Mouse (Mus musculus): ENCODE data around the gene Ntrk1. TPM values are rescaled to one million over a fixed set of nuclear protein-coding genes. Genes with fewer than 3 reads are reported as not detected.
"Not testable (repeated sequence)": the region's sequence is repeated elsewhere in the genome, so short reads cannot be mapped to it uniquely, and the experiment has no call there.

Gene Ntrk1
- polyA plus RNA-seq (2015; fragmentation: Nextera tagmentation; extraction: Ambion mirVana), result 0.48 and 0.76 TPM in 2 replicates

GRCm38 (mm10) chr3:87794922-87795325 lies at the start of gene Ntrk1:
Gene Ntrk1 (minus strand): TSS chr3:87795162.
- Histone ChIP-seq H3K4me1 (peaks cover 33% of the 10 kb centered on the region), H3K4me3 (peak within 1 kb of the TSS; percentile 37), H3K9me3 (no peaks in the 10 kb centered on the region), H3K27me3 (peaks cover 98% of the 10 kb centered on the region), H3K4me2 (peak within 1 kb of the TSS; percentile 58), H3K27ac (no peak within 1 kb of the TSS), H3K9ac (0 out of 2 replicates have a peak within 1 kb of the TSS, but pooled peaks have one; percentile 10), H3K36me3 (no peaks in the 10 kb centered on the region)
- WGBS, result under 1% methylated on average over 46 of the region's 47 CpGs
- ATAC-seq (ENCODE audit: insufficient number of reproducible peaks, low FRiP score, low TSS enrichment, low read depth), result no peak

- H3K27ac ChIP-seq, result no peak overlapping the region
- ATAC-seq (ENCODE audit: insufficient number of reproducible peaks, low FRiP score, low TSS enrichment, low read depth), result no peak
- no peak overlapping the region for H3K9ac ChIP-seq
- H3K4me1 ChIP-seq, result no peaks in the 10 kb centered on the region
- H3K4me2 ChIP-seq, result no peak overlapping the region
- no peaks in the 10 kb centered on the region for H3K36me3 ChIP-seq
- 0 out of 2 replicates have a peak, but pooled peaks cover 6% of the 10 kb centered on the region for H3K27me3 ChIP-seq
- H3K9me3 ChIP-seq, result no peaks in the 10 kb centered on the region
- no peak overlapping the region for H3K4me3 ChIP-seq
Measured at GRCm38 (mm10) chr3:87840858-87841257, 45.9 kb upstream of the Ntrk1 start.

GRCm38 (mm10) chr3:87838622-87839021 lies 43.7 kb upstream of the Ntrk1 start:
- Histone ChIP-seq H3K27me3 (0 out of 2 replicates have a peak, but pooled peaks cover 6% of the 10 kb centered on the region), H3K4me2 (no peak overlapping the region), H3K36me3 (no peaks in the 10 kb centered on the region), H3K4me1 (no peaks in the 10 kb centered on the region), H3K27ac (no peak overlapping the region), H3K9ac (no peak overlapping the region), H3K9me3 (no peaks in the 10 kb centered on the region), H3K4me3 (no peak overlapping the region)
- WGBS, result 0% methylated on average over 4 of the region's 4 CpGs
- ATAC-seq (ENCODE audit: insufficient number of reproducible peaks, low FRiP score, low TSS enrichment, low read depth), result no peak

DNA sequence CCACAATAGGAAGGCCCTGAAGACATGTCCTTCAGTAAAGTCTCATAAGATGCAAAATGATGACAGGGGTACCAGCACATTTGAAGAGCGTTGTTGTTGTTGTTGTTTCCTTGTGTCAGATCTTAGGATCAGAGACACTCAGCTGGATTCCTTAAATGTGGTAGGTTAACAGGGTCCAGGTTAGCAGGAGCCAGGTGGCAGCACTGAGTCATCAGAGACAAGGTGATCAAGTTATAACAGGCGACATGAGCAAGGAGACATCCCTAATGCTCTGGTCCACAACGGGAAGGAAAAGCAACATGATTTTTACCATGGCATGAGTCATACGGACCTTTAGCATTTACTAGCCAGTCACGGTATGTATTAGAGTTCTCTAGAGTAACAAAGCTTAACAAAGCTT lies 38.5 kb upstream of the Ntrk1 start:
- Histone ChIP-seq H3K4me2 (no peak overlapping the region), H3K4me1 (no peaks in the 10 kb centered on the region), H3K9me3 (no peaks in the 10 kb centered on the region), H3K27ac (no peak overlapping the region), H3K27me3 (no peaks in the 10 kb centered on the region), H3K36me3 (no peaks in the 10 kb centered on the region), H3K4me3 (no peak overlapping the region), H3K9ac (no peak overlapping the region)
- WGBS, result 62% methylated on average over 5 of the region's 5 CpGs
- no peak for ATAC-seq (ENCODE audit: insufficient number of reproducible peaks, low FRiP score, low TSS enrichment, low read depth)

- 83% methylated on average over 7 of the region's 7 CpGs for WGBS
- Histone ChIP-seq H3K4me2 (no peak overlapping the region), H3K9ac (no peak overlapping the region), H3K27me3 (no peaks in the 10 kb centered on the region), H3K9me3 (no peaks in the 10 kb centered on the region), H3K36me3 (no peaks in the 10 kb centered on the region), H3K4me3 (no peak overlapping the region), H3K4me1 (no peaks in the 10 kb centered on the region), H3K27ac (no peak overlapping the region)
- no peak for ATAC-seq (ENCODE audit: insufficient number of reproducible peaks, low FRiP score, low TSS enrichment, low read depth)
Measured at GRCm38 (mm10) chr3:87832109-87832859, 37.3 kb upstream of the Ntrk1 start.

DNA sequence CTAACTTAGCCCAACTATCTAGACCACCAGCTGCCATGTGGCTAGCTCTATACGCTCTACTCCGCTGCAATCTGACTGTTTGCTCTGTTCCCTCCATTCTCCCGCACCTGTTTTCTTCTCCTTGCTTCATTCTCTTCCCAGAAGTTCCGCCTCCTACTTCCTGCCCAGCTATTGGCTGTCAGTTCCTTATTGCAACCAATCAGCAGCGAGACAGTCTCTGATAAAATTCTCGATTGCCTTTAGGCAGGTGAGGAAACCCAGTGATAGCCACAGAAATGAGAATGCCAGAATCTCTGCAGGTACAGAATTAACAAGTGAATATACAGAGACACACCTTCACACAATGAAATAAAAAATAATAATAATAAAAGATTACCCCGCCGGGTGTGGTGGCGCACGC lies 34.1 kb upstream of the Ntrk1 start:
- no peaks in the 10 kb centered on the region for H3K4me1 ChIP-seq
- H3K4me3 ChIP-seq, result no peak overlapping the region
- H3K4me2 ChIP-seq, result no peak overlapping the region
- H3K27me3 ChIP-seq, result no peaks in the 10 kb centered on the region
- H3K27ac ChIP-seq, result no peak overlapping the region
- ATAC-seq (ENCODE audit: insufficient number of reproducible peaks, low FRiP score, low TSS enrichment, low read depth), result no peak
- no peaks in the 10 kb centered on the region for H3K9me3 ChIP-seq
- H3K36me3 ChIP-seq, result no peaks in the 10 kb centered on the region
- WGBS, result 53% methylated on average over 10 of the region's 10 CpGs
- H3K9ac ChIP-seq, result no peak overlapping the region

DNA sequence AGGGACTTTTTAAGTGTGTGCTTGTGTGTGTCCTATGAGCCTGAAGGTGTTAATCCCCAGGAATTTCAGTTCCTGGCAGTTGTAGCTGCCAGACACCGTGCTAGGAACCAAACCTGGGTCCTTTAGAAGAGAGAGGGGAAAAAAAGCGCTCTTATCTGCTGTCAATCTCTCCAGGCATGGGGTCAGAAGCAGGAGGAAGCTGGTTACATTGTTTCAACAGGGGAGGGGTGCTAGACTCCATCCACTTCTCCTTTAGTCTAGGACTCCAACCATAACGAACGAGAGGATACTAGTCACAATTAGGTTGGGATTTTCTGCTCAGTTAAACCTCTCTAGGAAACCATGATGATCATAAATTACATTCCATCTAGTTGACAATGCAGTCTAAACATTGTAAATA lies 33.5 kb upstream of the Ntrk1 start:
- Histone ChIP-seq H3K4me2 (no peak overlapping the region), H3K9ac (no peak overlapping the region), H3K27me3 (no peaks in the 10 kb centered on the region), H3K27ac (no peak overlapping the region), H3K9me3 (no peaks in the 10 kb centered on the region), H3K36me3 (no peaks in the 10 kb centered on the region), H3K4me1 (no peaks in the 10 kb centered on the region), H3K4me3 (no peak overlapping the region)
- 48% methylated on average over 4 of the region's 4 CpGs for WGBS
- no peak for ATAC-seq (ENCODE audit: insufficient number of reproducible peaks, low FRiP score, low TSS enrichment, low read depth)

GRCm38 (mm10) chr3:87824206-87824605 lies 29.2 kb upstream of the Ntrk1 start, which contains the start of gene Pear1:
Gene Pear1 (minus strand): TSS chr3:87824306.
- 100% methylated on average over 1 of the region's 1 CpGs for WGBS
- H3K4me1 ChIP-seq; H3K36me3 ChIP-seq; H3K9me3 ChIP-seq; ATAC-seq (ENCODE audit: insufficient number of reproducible peaks, low FRiP score, low TSS enrichment, low read depth); H3K4me2 ChIP-seq; H3K27ac ChIP-seq; H3K27me3 ChIP-seq; H3K9ac ChIP-seq; H3K4me3 ChIP-seq: not testable (repeated sequence)

DNA sequence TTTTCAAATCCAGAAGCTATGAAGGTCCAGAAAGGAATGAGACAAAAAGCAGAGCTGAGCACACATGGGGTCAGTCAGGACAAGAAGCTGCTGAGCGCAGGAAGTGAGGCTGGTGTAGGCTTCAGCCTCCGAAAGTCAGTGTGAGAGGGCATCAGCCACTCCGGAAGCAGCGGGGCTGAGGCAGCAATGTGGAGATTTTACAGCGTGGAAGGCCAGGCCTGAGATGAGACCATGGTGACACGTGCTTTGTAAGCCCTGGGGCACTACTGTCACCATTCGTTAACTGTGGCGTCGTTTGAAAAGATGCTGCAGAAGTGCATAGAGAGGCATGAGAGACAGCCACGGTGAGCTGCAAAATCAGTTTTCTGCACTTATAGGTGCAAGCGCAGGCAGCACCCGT lies 23.3 kb upstream of the Ntrk1 start:
- H3K9me3 ChIP-seq, result no peaks in the 10 kb centered on the region
- H3K9ac ChIP-seq, result no peak overlapping the region
- no peak overlapping the region for H3K27ac ChIP-seq
- H3K4me1 ChIP-seq, result 0 out of 2 replicates have a peak, but pooled peaks cover 2% of the 10 kb centered on the region
- no peak for ATAC-seq (ENCODE audit: insufficient number of reproducible peaks, low FRiP score, low TSS enrichment, low read depth)
- no peaks in the 10 kb centered on the region for H3K36me3 ChIP-seq
- no peak overlapping the region for H3K4me3 ChIP-seq
- no peak overlapping the region for H3K4me2 ChIP-seq
- H3K27me3 ChIP-seq, result peaks cover 47% of the 10 kb centered on the region
- 56% methylated on average over 12 of the region's 12 CpGs for WGBS

DNA sequence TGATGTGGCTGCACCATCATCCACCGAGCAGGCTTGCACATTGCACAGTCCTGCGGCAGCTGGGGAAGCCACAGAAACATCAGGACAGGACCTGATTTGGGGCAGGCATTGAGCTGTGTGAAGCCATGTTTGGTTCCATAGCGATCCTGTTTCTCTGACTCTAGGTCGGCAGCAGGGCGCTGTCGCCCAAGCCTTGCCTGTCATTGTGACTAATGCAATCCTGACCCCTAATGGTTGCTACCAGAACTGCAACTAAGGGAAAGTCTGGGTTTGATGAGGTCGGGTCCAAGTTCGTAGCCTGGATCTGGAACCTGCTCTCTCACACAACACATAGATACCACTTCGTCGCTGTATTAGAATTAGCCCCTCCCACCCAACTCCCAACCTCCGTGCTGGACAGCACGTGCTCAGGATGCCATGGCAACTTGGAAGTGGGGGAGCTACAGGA lies 21.7 kb upstream of the Ntrk1 start:
- Histone ChIP-seq H3K27me3 (peaks cover 50% of the 10 kb centered on the region), H3K9ac (no peak overlapping the region), H3K4me2 (0 out of 2 replicates have a peak overlapping the region, but pooled peaks have one; percentile 15), H3K4me1 (0 out of 2 replicates have a peak, but pooled peaks cover 2% of the 10 kb centered on the region), H3K36me3 (no peaks in the 10 kb centered on the region), H3K9me3 (no peaks in the 10 kb centered on the region), H3K27ac (no peak overlapping the region), H3K4me3 (no peak overlapping the region)
- WGBS, result 6% methylated on average over 12 of the region's 12 CpGs
- no peak for ATAC-seq (ENCODE audit: insufficient number of reproducible peaks, low FRiP score, low TSS enrichment, low read depth)

GRCm38 (mm10) chr3:87816166-87816565 lies 21.2 kb upstream of the Ntrk1 start:
- Histone ChIP-seq H3K9ac (no peak overlapping the region), H3K36me3 (no peaks in the 10 kb centered on the region), H3K9me3 (no peaks in the 10 kb centered on the region), H3K4me1 (0 out of 2 replicates have a peak, but pooled peaks cover 2% of the 10 kb centered on the region), H3K4me3 (no peak overlapping the region), H3K27me3 (peaks cover 55% of the 10 kb centered on the region), H3K4me2 (no peak overlapping the region), H3K27ac (no peak overlapping the region)
- 57% methylated on average over 6 of the region's 6 CpGs for WGBS
- ATAC-seq (ENCODE audit: insufficient number of reproducible peaks, low FRiP score, low TSS enrichment, low read depth), result no peak

DNA sequence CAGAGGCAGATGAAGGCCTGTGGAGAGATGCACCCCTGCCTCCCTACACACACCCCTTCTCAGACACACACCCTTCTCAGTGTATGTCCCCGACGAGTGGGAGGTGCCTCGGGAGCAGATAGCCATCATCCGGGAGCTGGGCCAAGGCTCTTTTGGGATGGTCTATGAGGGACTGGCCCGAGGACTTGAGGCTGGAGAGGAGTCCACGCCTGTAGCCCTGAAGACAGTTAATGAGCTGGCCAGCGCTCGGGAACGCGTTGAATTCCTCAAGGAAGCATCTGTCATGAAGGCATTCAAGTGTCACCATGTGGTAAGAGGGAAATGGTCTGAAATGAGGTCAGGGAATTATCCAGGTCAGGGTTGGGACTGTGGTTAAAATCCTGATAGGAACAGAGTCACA lies 17.9 kb upstream of the Ntrk1 start:
- Histone ChIP-seq H3K9ac (no peak overlapping the region), H3K9me3 (no peaks in the 10 kb centered on the region), H3K27ac (no peak overlapping the region), H3K27me3 (peaks cover 72% of the 10 kb centered on the region), H3K4me1 (peaks cover 15% of the 10 kb centered on the region), H3K4me3 (no peak overlapping the region), H3K36me3 (no peaks in the 10 kb centered on the region), H3K4me2 (no peak overlapping the region)
- WGBS, result 38% methylated on average over 10 of the region's 10 CpGs
- ATAC-seq (ENCODE audit: insufficient number of reproducible peaks, low FRiP score, low TSS enrichment, low read depth), result no peak

Measured in limb, embryonic 15.5 days (tissue).